Mouse (Mus musculus) C3H10T1/2 (cell line): ENCODE measurements around the gene Gm10770. TPM values are rescaled to one million over a fixed set of nuclear protein-coding genes. Genes with fewer than 3 reads are reported as not detected.

Experiments
- polyA plus RNA-seq, 2 experiments: library from polyadenylated mRNA; unstranded; fragments of >200 nt; fragmentation: generic; extraction: Trizol; gene quantifications; one replicate each; pipeline ENCODE4 v1.2.1; 2012; ENCODE audit warnings: missing spikeins in 2 of 2

Gm10770 gene
- polyA plus RNA-seq, result not detected

DNA sequence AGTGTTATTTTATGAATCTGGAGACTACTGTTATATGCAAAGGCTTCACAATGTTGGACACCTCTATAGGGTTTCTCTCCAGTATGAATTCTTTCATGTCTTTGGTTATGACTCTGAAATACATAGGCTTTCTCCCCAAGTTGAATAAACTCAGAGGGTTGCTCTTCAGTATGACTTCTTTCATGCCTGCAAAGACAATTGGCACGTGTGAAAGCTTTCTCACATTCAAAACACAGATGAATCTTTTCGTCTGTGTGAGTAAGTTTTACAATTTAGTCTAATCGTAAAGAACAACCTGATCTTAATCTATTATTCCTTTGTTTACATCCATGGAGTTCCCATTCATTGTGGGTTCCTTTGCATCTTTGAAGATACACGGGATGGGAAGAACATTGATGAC lies at the start of gene Gm10770:
TSS of gene Gm10770 (minus strand) at position 101 of the 400 bp plus-strand sequence.

GRCm38 (mm10) chr2:150217600-150218362 lies 38.3 kb upstream of the Gm10770 start, which contains the start of gene Zfp937:
Gene Zfp937, plus strand, starts transcription at chr2:150218073.

GRCm38 (mm10) chr2:150181570-150181999 lies 2.1 kb upstream of the Gm10770 start, which contains the start of gene Gm14139:
Gene Gm14139, plus strand, starts transcription at chr2:150181755.

GRCm38 (mm10) chr2:150136435-150136897 lies 43.0 kb downstream of the Gm10770 start, which contains the start of gene Zfp120:
Gene Zfp120, minus strand, starts transcription at chr2:150136708.

Other genes with a start within 250 kb of the Gm10770 start
- gene Zfp120, start 43.0 kb downstream of the Gm10770 start, polyA plus RNA-seq, result 1 to 10 TPM in 1 of 2 experiments, under 1 TPM in 1; 0.08 to 1.1 TPM
- gene Gm14139, start 2.1 kb upstream of the Gm10770 start, polyA plus RNA-seq, result under 1 TPM in 1 of 2 experiments, not detected in 1; 0.27 TPM
- under 1 TPM; 0.04 to 0.68 TPM for gene Zfp937, start 38.4 kb upstream of the Gm10770 start, polyA plus RNA-seq
- gene Gm21994, start 75.9 kb upstream of the Gm10770 start, polyA plus RNA-seq, result 1 to 10 TPM in 1 of 2 experiments, under 1 TPM in 1; 0.05 to 1.1 TPM
- gene Gm14124, start 77.8 kb upstream of the Gm10770 start, polyA plus RNA-seq, result under 1 TPM in 1 of 2 experiments, not detected in 1; 0.05 TPM
- gene Gm10130, start 144.0 kb upstream of the Gm10770 start, polyA plus RNA-seq, result not detected
- 1 to 10 TPM in 1 of 2 experiments, under 1 TPM in 1; 0.20 to 1.7 TPM for gene 3300002I08Rik, start 183.1 kb upstream of the Gm10770 start, polyA plus RNA-seq